Mouse (Mus musculus) CD4-positive helper T cell, adult 2 months (primary cell): ENCODE measurements around the gene Lrrc8b.

Experiments used
- DNase-seq: peaks from one replicate; pipeline ENCODE4 v3.0.0-alpha.2; 2012; ENCODE audit warnings: low read depth, missing footprints, low spot score

Lrrc8b gene

GRCm38 (mm10) chr5:105415198-105415791, at the start of gene Lrrc8b:
Gene Lrrc8b (plus strand): TSS chr5:105415775.
- peak; percentile 91 for DNase-seq

- DNase-seq = no peak
Observed at GRCm38 (mm10) chr5:105381482-105381881, 34.1 kb upstream of the Lrrc8b start.

- no peak for DNase-seq
Observed at GRCm38 (mm10) chr5:105390346-105390745, 25.2 kb upstream of the Lrrc8b start.

GRCm38 (mm10) chr5:105393731-105394130, 21.8 kb upstream of the Lrrc8b start:
- DNase-seq = no peak

GRCm38 (mm10) chr5:105395188-105395587, 20.4 kb upstream of the Lrrc8b start:
- no peak for DNase-seq

- DNase-seq = no peak
Observed at GRCm38 (mm10) chr5:105398966-105399365, 16.6 kb upstream of the Lrrc8b start.

GRCm38 (mm10) chr5:105399631-105400423, 15.7 kb upstream of the Lrrc8b start:
- DNase-seq = peak; percentile 69

GRCm38 (mm10) chr5:105400424-105401375, 14.9 kb upstream of the Lrrc8b start:
- DNase-seq = no peak

GRCm38 (mm10) chr5:105401536-105401935, 14.0 kb upstream of the Lrrc8b start:
- DNase-seq = no peak

- peak; percentile 75 for DNase-seq
Observed at GRCm38 (mm10) chr5:105404961-105405360, 10.6 kb upstream of the Lrrc8b start.

- DNase-seq = no peak
Observed at GRCm38 (mm10) chr5:105407661-105408060, 7.9 kb upstream of the Lrrc8b start.

- peak; percentile 43 for DNase-seq
Observed at GRCm38 (mm10) chr5:105409092-105409491, 6.5 kb upstream of the Lrrc8b start.

- DNase-seq = no peak
Observed at GRCm38 (mm10) chr5:105410521-105411293, 4.9 kb upstream of the Lrrc8b start.

- DNase-seq = no peak
Observed at GRCm38 (mm10) chr5:105411294-105411570, 4.3 kb upstream of the Lrrc8b start.

- no peak for DNase-seq
Observed at GRCm38 (mm10) chr5:105411768-105412167, 3.8 kb upstream of the Lrrc8b start.

- no peak for DNase-seq
Observed at GRCm38 (mm10) chr5:105412634-105413033, 2.9 kb upstream of the Lrrc8b start.

GRCm38 (mm10) chr5:105414341-105415120, 1.0 kb upstream of the Lrrc8b start:
- DNase-seq = no peak

GRCm38 (mm10) chr5:105415951-105416675, 538 bp downstream of the Lrrc8b start:
- DNase-seq = no peak

- no peak for DNase-seq
Observed at GRCm38 (mm10) chr5:105417217-105417616, 1.6 kb downstream of the Lrrc8b start.

- DNase-seq = no peak
Observed at GRCm38 (mm10) chr5:105418364-105418763, 2.8 kb downstream of the Lrrc8b start.
